Mouse (Mus musculus) MEL (cell line): Measurements from ENCODE around the gene Rp9. TPM values are rescaled to one million over a fixed set of nuclear protein-coding genes. Genes with fewer than 3 reads are reported as not detected.
A peak's percentile ranks its signal among the peaks of the same experiment; 100 is the strongest.

Source experiments
- DNase-seq: peaks from one replicate; pipeline ENCODE4 v3.0.0; 2011; ENCODE audit warnings: low read depth, low spot score
- H3K27ac ChIP-seq: 2 replicates; pipeline ENCODE4 v1.5.1; 2012; ENCODE audit warnings: low read depth, mild to moderate bottlenecking, control low read depth, low read length, moderate library complexity; ENCODE audit not compliant: control insufficient read depth
- H3K27me3 ChIP-seq, 2 experiments: fragments of 150-350 bp in 1 of 2; sonication (generic) in 1 of 2; 2 replicates each; pipeline ENCODE4 v1.6.1; 2012; ENCODE audit warnings: low read length in 2 of 2, mild to moderate bottlenecking in 2 of 2, improper control_type of control experiment in 1 of 2, moderate library complexity in 1 of 2; ENCODE audit not compliant: insufficient read depth in 2 of 2, control insufficient read depth in 1 of 2
- H3K36me3 ChIP-seq, 2 experiments: 2 replicates each; pipeline ENCODE4 v1.6.1; 2012 to 2014; ENCODE audit warnings: low read length in 2 of 2, improper control_type of control experiment in 1 of 2, inconsistent platforms in 1 of 2, mild to moderate bottlenecking in 1 of 2; ENCODE audit not compliant: insufficient read depth in 2 of 2, control insufficient read depth in 1 of 2
- H3K4me1 ChIP-seq, 2 experiments: fragments of 150-350 bp in 1 of 2; sonication (generic) in 1 of 2; 2 replicates each; pipeline ENCODE4 v1.6.1; 2012; ENCODE audit warnings: low read length in 2 of 2, improper control_type of control experiment in 1 of 2, mild to moderate bottlenecking in 1 of 2; ENCODE audit not compliant: insufficient read depth in 2 of 2, control insufficient read depth in 1 of 2
- H3K4me3 ChIP-seq, 2 experiments: fragments of 150-350 bp in 1 of 2; sonication (generic) in 1 of 2; 2 replicates each; pipeline ENCODE4 v1.5.1; 2012; ENCODE audit warnings: low read depth in 2 of 2, low read length in 2 of 2, mild to moderate bottlenecking in 2 of 2, moderate library complexity in 2 of 2, control low read depth in 1 of 2, improper control_type of control experiment in 1 of 2; ENCODE audit not compliant: control insufficient read depth in 1 of 2, insufficient read depth in 1 of 2
- H3K79me2 ChIP-seq: 2 replicates; pipeline ENCODE4 v1.6.1; 2012; ENCODE audit warnings: mild to moderate bottlenecking, low read length, moderate library complexity; ENCODE audit not compliant: control insufficient read depth, poor library complexity, insufficient read depth
- H3K9ac ChIP-seq: 2 replicates; pipeline ENCODE4 v1.6.1; 2012; ENCODE audit warnings: low read depth, mild to moderate bottlenecking, control low read depth, low read length, moderate library complexity; ENCODE audit not compliant: control insufficient read depth, poor library complexity, severe bottlenecking
- H3K9me3 ChIP-seq: fragments of 150-350 bp; sonication (generic); replicated peaks from 2 replicates; pipeline ENCODE4 v1.6.1; 2012; ENCODE audit warnings: mild to moderate bottlenecking, low read length, improper control_type of control experiment, moderate library complexity; ENCODE audit not compliant: insufficient read depth
- CHD1 ChIP-seq: IDR thresholded peaks from 2 replicates; pipeline ENCODE4 v1.6.1; 2012; ENCODE audit warnings: low read depth, mild to moderate bottlenecking, inconsistent platforms, low read length, improper control_type of control experiment
- CTCF ChIP-seq, 3 experiments: IDR thresholded peaks in 2 of 3; conservative IDR thresholded peaks in 1 of 3; 2 replicates each; pipeline ENCODE4 v1.5.1; 2011 to 2012; ENCODE audit warnings: low read length in 3 of 3, low read depth in 2 of 3, mild to moderate bottlenecking in 2 of 3, improper control_type of control experiment in 1 of 3, inconsistent platforms in 1 of 3, mixed read lengths in 1 of 3, moderate library complexity in 1 of 3; ENCODE audit not compliant: control insufficient read depth in 1 of 3, insufficient read depth in 1 of 3, poor library complexity in 1 of 3, severe bottlenecking in 1 of 3
- ELF1 ChIP-seq: IDR thresholded peaks from 2 replicates; pipeline ENCODE4 v1.6.1; 2014; ENCODE audit warnings: low read depth, mild to moderate bottlenecking, inconsistent platforms, low read length, improper control_type of control experiment, moderate library complexity
- EP300 ChIP-seq, 2 experiments: IDR thresholded peaks; 2 replicates each; pipeline ENCODE4 v1.6.1; 2011; ENCODE audit warnings: improper control_type of control experiment in 2 of 2, low read length in 2 of 2, low read depth in 1 of 2, mild to moderate bottlenecking in 1 of 2
- HCFC1 ChIP-seq: IDR thresholded peaks from 2 replicates; pipeline ENCODE4 v1.6.1; 2012; ENCODE audit warnings: low read depth, mild to moderate bottlenecking, inconsistent platforms, low read length, improper control_type of control experiment, moderate library complexity
- JUND ChIP-seq: IDR thresholded peaks from 2 replicates; pipeline ENCODE4 v1.6.1; 2011; ENCODE audit warnings: low read depth, mild to moderate bottlenecking, improper control_type of control experiment, low read length
- MAFK ChIP-seq: IDR thresholded peaks from 2 replicates; pipeline ENCODE4 v1.6.1; 2011; ENCODE audit warnings: low read depth, mild to moderate bottlenecking, low read length, improper control_type of control experiment, borderline replicate concordance
- MAZ ChIP-seq: IDR thresholded peaks from 2 replicates; pipeline ENCODE4 v1.6.1; 2012; ENCODE audit warnings: low read depth, mild to moderate bottlenecking, inconsistent platforms, low read length, improper control_type of control experiment
- MXI1 ChIP-seq: IDR thresholded peaks from 2 replicates; pipeline ENCODE4 v1.6.1; 2011; ENCODE audit warnings: mild to moderate bottlenecking, low read depth, low read length, improper control_type of control experiment
- MYB ChIP-seq: IDR thresholded peaks from 2 replicates; pipeline ENCODE4 v1.6.1; 2011; ENCODE audit warnings: mild to moderate bottlenecking, low read depth, low read length, improper control_type of control experiment
- MYC ChIP-seq: IDR thresholded peaks from 2 replicates; pipeline ENCODE4 v1.6.1; 2011; ENCODE audit warnings: low read depth, mild to moderate bottlenecking, low read length, improper control_type of control experiment, moderate library complexity
- NELFE ChIP-seq: IDR thresholded peaks from 2 replicates; pipeline ENCODE4 v1.6.1; 2011; ENCODE audit warnings: low read depth, low read length, improper control_type of control experiment
- POLR2A ChIP-seq, 2 experiments: IDR thresholded peaks; 2 replicates each; pipeline ENCODE4 v1.6.1; 2011 to 2012; ENCODE audit warnings: low read length in 2 of 2, mild to moderate bottlenecking in 2 of 2, control low read depth in 1 of 2, improper control_type of control experiment in 1 of 2, low read depth in 1 of 2, moderate library complexity in 1 of 2; ENCODE audit not compliant: control insufficient read depth in 1 of 2, insufficient read depth in 1 of 2, poor library complexity in 1 of 2
- POLR2AphosphoS2 ChIP-seq: IDR thresholded peaks from 2 replicates; pipeline ENCODE4 v1.6.1; 2011; ENCODE audit warnings: low read length, improper control_type of control experiment
- TAL1 ChIP-seq: IDR thresholded peaks from 2 replicates; pipeline ENCODE4 v1.6.1; 2012; ENCODE audit warnings: mild to moderate bottlenecking, inconsistent platforms, low read length, moderate library complexity, mixed read lengths
- TBP ChIP-seq: IDR thresholded peaks from 2 replicates; pipeline ENCODE4 v1.8.0; 2011; ENCODE audit warnings: low read depth, low read length, improper control_type of control experiment
- TCF12 ChIP-seq: IDR thresholded peaks from 2 replicates; pipeline ENCODE4 v1.6.1; 2014; ENCODE audit warnings: low read depth, mild to moderate bottlenecking, inconsistent platforms, low read length, improper control_type of control experiment, moderate library complexity
- USF1 ChIP-seq: IDR thresholded peaks from 2 replicates; pipeline ENCODE4 v1.6.1; 2014; ENCODE audit warnings: low read depth, mild to moderate bottlenecking, inconsistent platforms, low read length, improper control_type of control experiment, moderate library complexity
- USF2 ChIP-seq, 2 experiments: IDR thresholded peaks; 2 replicates each; pipeline ENCODE4 v1.6.1; 2011 to 2012; ENCODE audit warnings: improper control_type of control experiment in 2 of 2, low read length in 2 of 2, borderline replicate concordance in 1 of 2, inconsistent platforms in 1 of 2, low read depth in 1 of 2, mild to moderate bottlenecking in 1 of 2; ENCODE audit not compliant: insufficient read depth in 1 of 2
- ZMIZ1 ChIP-seq: IDR thresholded peaks from 2 replicates; pipeline ENCODE4 v1.6.1; 2012; ENCODE audit warnings: low read depth, mild to moderate bottlenecking, inconsistent platforms, low read length, improper control_type of control experiment, moderate library complexity
- polyA plus RNA-seq, 2 experiments: library from polyadenylated mRNA; stranded (reverse) in 1 of 2; unstranded in 1 of 2; fragments of >175 nt in 1 of 2; fragments of >200 nt in 1 of 2; gene quantifications; 2 replicates each; pipeline versions ENCODE4 v1.2.1 to v1.2.4; 2012; ENCODE audit warnings: low replicate concordance in 2 of 2, low read depth in 1 of 2; ENCODE audit not compliant: insufficient read length in 2 of 2, insufficient read depth in 1 of 2, missing spikeins in 1 of 2
- total RNA-seq: library from RNA; depleted of rRNA; stranded (reverse); fragments of 300-350 nt; gene quantifications from 2 replicates; pipeline ENCODE4 v1.2.3, GENCODE M21; 2012

Gene Rp9
- total and polyA plus RNA-seq, 3 experiments = 225 to 417 (median 405) TPM

DNA sequence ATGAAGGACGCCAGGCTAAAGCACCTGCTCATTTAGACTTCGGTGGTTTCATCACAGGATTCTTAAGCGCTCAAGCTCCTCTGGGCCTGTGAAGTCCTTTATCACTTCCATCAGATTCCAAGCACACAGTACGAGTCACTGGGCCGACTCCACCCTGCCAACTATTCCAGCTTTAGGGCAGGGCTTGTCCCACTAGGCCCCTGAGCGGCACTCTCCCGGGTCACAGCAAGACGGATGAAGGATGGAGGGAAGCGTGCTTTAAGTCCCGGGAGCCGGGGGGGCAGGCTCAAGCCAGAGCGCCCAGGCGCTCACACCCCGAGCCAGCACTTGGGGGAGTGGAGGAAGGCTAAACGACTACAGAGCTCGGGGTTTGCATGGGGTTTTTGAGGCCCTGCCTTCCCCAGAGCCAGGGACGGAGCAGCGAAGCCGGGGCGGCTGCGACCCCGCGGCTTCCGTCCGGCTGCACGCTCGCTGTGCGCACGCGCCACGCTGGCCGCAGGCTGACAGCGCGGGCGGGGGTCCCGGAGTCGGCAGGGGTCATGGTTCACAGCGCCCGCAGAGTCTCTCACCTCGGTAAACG is 81.1 kb downstream of the Rp9 start:
- Histone ChIP-seq H3K79me2 (peaks cover 51% of the 10 kb centered on the region), H3K27me3 (no peaks in the 10 kb centered on the region)
- peak; percentile 93 for DNase-seq

DNA sequence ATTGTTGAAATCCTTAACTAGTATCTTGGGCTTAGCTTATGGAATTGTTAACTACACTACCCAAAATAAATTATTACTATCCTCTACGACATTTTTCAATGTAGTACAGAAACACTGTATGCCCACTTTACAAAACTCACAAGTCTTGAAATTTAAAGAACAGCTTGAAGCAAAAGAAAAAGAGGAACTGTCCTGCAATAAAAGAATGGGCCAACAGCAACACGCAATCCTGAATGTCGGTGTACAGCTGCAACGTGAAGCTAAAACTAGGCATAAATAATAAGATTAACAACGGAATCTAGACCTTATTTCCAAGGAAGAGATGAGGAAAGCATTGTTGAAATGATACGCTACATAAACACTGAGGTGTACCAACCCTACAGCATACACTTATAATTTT is 81.6 kb downstream of the Rp9 start:
- H3K9ac ChIP-seq = peak overlapping the region; percentile 81
- H3K9me3 ChIP-seq = no peaks in the 10 kb centered on the region
- H3K4me1 ChIP-seq = peaks cover 21 to 39% of the 10 kb centered on the region in 2 experiments
- TF ChIP-seq CHD1 (no peak), JUND (no peak), MXI1 (no peak), POLR2A (IDR thresholded peaks at IDR 0.05; ENCODE audit: control insufficient read depth in 1 of 2, insufficient read depth in 1 of 2, low read depth in 1 of 2, low read length in 2 of 2, poor library complexity in 1 of 2) (no peak), TAL1 (no peak), ZMIZ1 (no peak), MAFK (no peak), ELF1 (no peak), MYC (no peak), POLR2AphosphoS2 (no peak), USF2 (IDR thresholded peaks at IDR 0.05; ENCODE audit: borderline replicate concordance in 1 of 2, insufficient read depth in 1 of 2, low read depth in 1 of 2, low read length in 2 of 2) (no peak), TCF12 (no peak), TBP (no peak), HCFC1 (no peak), NELFE (no peak), EP300 (IDR thresholded peaks at IDR 0.05; ENCODE audit: low read depth in 1 of 2, low read length in 2 of 2) (no peak), MAZ (no peak)
- no peaks in the 10 kb centered on the region for H3K27me3 ChIP-seq
- peak overlapping the region; percentile 73 to 75 for H3K4me3 ChIP-seq
- peaks cover 57% of the 10 kb centered on the region for H3K79me2 ChIP-seq
- peak overlapping the region; percentile 90 for H3K27ac ChIP-seq
- peaks cover 40 to 51% of the 10 kb centered on the region in 2 experiments for H3K36me3 ChIP-seq
- DNase-seq = peak; percentile 97

More for the DNA sequence above, 81.1 kb downstream of the Rp9 start:
- H3K9ac ChIP-seq = peak overlapping the region; percentile 81
- peak overlapping the region; percentile 90 for H3K27ac ChIP-seq
- no peaks in the 10 kb centered on the region for H3K9me3 ChIP-seq
- H3K4me1 ChIP-seq = peaks cover 21 to 38% of the 10 kb centered on the region in 2 experiments
- H3K4me3 ChIP-seq = peak overlapping the region; percentile 73 to 75
- no peak for TF ChIP-seq MYB
- TF ChIP-seq USF1 = no peak
- TF ChIP-seq CTCF (IDR thresholded peaks at IDR 0.05 in 2 of 3, conservative IDR thresholded peaks at IDR 0.05 in 1 of 3; ENCODE audit: control insufficient read depth in 1 of 3, insufficient read depth in 1 of 3, low read depth in 2 of 3, low read length in 3 of 3, poor library complexity in 1 of 3, severe bottlenecking in 1 of 3) = 0 out of 6 replicates have a peak, but pooled peaks of 1 of the 3 experiments have one; percentile 7
- TF ChIP-seq POLR2A (IDR thresholded peaks at IDR 0.05; ENCODE audit: control insufficient read depth in 1 of 2, insufficient read depth in 1 of 2, low read depth in 1 of 2, low read length in 2 of 2, poor library complexity in 1 of 2) = peak in 1 of 2 experiments; percentile 47; a peak in 1 of 4 replicates
- no peak for TF ChIP-seq JUND
- peaks cover 34 to 46% of the 10 kb centered on the region in 2 experiments for H3K36me3 ChIP-seq
